Mouse (Mus musculus) gastrocnemius, postnatal 4 days (tissue): ENCODE results near the gene Ksr1. TPM values are rescaled to one million over a fixed set of nuclear protein-coding genes. Genes with fewer than 3 reads are reported as not detected.

Experiments used
- DNase-seq, 2 experiments: peaks; one replicate each; pipeline ENCODE4 v3.0.0; 2021 to 2022; ENCODE audit warnings: low spot score in 2 of 2, mixed read lengths in 2 of 2
- total RNA-seq, 2 experiments: library from RNA; stranded (reverse); gene quantifications; 2 replicates each; pipeline ENCODE4 v1.2.3; 2021

Ksr1 gene
- total RNA-seq, 2 experiments from 2014 or later = 120 to 144 TPM

DNA sequence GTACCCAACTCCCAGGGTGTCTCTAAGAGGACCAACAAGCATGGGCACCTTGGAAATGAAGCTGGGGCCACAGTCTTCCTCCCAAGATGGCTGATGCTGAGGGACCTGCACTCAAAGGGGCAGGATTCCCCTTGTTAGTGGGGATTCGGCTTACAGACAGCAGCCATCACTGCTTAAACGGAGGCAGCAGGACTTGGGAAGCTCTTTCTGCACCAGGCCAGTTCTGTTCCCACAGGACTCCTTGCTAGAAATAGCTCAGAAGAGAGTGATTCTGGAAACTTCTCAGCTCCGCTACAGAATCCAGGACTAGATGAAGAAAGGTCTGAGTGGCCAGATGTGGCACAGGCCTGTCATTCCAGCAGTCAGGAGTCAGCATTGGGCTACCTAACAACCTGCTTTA is 19.2 kb downstream of the Ksr1 start:
- DNase-seq = no peak

DNA sequence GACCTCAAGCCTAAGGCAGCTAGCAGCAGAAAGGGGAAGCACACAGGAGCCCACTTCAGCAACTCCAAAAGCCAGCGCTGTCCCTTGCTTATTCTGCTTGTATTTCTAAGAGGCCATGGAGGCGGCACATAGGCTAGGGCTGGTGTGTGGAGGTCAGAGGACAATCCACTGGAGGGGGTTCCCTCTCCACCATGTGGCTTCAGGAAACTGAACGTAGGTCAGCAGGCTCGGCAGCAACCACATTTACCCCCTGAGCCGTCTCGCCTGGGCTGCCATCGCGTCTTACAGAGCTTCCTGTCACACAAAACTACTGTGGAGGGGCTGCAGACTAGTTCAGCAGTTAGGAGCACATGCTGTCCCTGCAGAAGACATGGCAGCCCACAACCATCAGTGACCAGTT is 20.4 kb downstream of the Ksr1 start:
- no peak for DNase-seq

DNA sequence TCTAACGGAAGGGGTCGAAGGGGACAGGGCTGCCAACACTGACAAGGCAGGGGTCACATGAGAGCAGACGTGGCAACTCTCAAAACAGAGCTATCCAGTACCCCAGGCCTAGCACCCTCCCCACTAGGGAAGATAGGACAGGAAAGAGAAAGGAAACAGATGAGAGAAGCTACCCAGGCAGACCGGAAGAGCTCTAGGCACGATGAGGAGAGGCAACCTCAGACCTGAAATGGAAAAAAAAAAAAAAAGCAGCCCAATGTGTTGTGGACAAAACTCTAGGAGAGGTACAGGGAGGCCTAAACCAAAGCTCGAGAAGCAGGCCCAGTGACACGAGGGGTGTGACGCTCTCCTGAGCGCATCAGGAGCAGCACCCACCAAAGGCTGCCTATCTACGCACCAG is 23.7 kb downstream of the Ksr1 start:
- DNase-seq = no peak

DNA sequence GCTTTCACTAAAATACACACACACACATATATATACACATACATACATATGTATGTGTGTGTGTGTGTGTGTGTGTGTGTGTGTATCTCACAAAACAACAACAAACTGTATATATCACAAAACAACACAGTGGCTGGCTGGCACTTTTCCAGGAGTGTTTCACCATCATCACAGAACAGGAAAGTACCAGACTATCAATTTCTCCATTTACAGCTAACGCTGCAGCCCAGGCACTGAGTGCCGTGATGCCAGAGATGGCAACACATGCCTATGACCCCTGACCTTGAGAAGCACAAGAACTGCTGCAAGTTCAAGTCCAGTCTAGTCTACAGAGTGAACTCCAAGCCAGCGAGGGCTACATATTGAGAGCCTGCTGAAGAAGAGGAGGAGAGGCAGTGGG is 26.1 kb downstream of the Ksr1 start:
- DNase-seq = no peak

DNA sequence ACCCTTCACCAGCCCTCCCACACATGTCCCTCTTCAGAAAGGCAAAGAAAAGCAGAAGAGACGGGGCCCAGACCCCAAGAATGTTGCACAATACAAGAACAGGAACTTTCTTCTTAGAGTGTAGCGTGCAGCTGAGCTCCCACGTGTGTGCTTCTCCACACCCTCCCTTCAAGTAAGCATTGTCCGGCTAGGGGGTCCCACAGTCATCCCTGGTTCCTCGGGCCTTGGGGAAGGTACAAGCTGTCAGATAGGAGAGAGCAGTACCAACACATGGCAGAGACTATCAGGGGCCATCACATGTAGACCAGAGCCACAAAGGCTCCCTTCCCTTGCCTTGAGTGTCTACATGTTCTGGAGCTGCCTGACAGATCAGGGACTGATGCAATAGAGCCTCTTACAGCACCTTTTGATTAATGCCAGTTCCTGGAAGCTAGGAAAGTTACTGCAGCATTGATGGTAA is 27.3 kb downstream of the Ksr1 start:
- DNase-seq = no peak

DNA sequence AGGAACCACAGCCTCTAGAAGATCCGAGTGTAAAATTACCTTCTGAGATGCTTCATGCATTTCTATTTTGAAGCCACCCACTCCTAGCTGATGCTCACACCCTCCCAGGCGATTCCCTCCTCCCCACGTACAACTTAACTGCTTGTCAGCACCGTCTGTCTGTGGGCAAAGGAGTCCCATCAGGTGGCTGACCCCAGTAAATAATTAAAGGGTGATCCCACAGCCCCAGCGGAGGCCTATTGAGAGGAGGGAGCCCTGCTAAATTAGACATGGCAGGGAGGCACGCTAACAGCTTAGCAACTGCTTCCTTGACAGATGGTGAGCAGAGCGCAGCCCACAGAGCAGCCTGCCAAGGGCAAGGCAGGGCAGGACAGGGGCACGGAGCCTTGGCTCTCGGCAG is 29.5 kb downstream of the Ksr1 start:
- no peak for DNase-seq

DNA sequence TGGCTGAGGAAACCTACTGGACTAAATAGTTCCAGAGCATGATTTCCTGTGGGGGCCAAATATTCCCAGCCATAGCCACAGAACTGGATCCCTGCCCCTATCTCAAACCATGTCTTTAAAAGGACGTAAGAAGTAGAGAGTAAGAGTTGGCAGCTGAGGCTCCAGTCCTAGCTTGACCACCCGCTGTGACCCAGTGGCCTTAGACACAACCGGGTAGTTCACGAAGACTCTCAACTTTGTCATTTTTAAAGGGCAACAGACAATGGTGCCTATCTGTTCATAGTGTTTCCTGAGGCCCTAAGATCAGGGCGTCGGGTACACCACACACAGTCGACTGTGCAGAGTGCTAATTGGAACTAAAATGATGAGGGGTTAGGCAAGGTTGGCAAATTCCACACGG is 30.5 kb downstream of the Ksr1 start:
- DNase-seq = no peak

DNA sequence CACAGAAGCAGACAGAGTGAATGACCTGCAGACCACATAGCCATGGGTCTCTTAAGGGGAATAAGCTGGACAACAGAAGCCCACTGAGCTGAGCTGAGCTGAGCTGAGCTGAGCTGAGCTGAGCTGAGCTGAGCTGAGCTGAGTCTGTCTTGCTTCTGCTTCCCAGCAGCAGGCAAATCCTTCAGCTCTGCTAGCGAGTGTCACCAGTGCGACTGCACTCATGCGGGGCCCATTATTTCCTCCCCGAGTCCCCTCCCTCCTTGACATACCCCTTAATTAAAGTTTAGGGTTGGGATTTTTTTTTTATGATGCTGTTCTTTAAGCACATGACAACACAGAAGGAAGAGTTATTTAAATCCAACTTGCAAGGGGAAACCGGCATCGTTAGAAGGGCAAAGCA is 32.1 kb downstream of the Ksr1 start:
- no peak for DNase-seq

DNA sequence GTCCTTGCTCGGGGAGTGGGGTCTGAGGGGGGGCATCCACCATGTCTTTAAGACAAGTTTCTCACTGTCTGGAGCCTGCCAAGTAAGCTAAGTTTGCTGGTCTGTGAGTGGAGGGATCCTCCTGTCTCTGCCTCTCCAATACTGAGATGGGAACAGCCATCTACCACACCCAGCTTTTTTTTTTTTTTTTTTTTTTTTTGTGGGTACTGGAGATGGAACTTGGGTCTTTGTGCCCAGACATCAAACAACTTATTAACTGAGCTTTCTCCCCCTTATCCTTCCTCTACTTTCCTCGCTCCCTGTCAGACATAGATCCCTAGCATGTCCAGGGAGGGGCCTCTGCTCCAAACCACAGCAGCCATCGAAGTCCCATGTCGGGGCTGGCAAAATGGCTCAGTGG is 32.8 kb downstream of the Ksr1 start:
- no peak for DNase-seq

DNA sequence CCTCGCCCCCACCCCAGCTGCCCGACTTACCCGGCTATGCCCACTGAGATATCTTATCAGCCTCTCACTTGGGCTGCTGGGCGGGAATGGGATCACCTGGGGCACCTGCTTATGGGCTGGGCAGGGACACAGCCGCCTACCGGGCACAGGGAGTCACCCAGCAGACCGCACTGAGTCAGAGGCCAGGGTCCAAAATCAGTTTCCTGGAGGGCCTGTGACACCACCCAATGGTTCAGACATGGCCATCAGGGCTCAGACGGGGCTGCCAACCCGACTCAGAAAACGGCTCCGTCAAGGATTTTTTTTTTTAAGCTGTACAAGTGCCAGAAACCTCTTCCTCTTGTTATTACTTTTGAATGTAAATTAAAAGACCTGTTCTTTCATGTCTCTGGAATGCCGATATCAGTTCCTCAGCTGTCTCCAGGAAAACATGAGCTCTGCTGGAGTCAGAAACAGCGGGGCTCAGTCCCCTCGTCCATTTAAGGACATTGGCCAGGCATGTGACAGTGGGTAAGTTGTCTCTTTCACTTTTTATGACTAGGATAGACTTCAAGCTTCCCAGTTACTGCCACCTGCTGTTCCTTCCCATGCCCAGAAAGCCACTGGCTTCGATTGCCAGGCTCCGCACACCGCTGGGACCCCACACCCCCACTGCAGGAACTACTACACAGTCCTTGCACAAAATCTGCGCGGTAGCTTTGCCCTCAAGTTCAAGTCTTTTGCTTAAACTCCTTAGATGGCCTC is 33.5 kb downstream of the Ksr1 start:
- no peak for DNase-seq

DNA sequence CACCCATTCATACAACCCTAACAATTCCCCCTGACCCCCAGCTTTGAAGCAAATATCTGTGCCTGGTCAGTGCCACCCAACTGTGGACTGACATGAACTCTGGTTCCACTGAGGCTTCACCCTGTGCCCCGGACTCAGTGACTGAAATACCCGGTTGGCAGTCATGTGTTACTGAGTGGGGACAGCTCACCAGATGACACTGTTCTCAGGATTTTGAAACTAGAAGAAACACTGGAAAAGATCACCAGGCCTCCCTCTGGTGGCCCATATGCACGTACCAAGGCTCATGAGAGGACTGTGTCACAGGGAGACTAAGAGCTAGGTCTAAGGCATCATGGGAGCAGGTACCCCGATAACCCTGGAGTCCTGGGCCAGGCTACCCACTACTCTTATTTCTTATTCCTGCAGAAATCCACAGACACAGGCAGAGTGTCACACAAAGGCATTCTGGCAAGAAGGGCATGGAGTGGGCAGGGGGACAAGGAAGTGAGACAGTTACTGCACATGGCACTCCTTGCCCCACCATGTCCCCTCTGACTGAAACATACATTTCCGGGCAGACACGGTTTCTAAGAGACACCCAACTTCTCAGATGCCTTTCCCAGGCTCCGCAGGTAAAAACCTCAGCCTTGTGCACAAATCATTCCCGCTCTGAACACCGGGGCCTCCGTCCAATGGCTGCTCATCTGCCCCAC is 34.2 kb downstream of the Ksr1 start:
- DNase-seq = no peak

DNA sequence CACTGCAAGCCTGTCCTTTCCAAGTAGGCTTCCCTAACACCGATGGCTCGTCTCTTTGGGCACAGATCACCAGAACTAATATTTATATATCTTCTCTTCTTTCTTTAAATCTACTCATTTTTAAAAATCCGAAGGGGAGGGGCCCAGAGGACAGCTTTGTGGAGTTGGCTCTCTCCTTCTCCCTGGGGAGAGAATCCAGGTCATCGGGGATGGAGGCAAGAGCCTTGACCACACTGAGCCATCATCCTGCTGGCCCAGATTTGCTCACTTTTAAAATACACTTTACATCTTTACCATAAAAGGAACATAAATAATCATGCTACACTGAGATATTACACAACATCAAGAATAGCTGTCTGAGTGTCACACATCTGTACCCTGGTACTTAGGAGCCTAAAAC is 35.8 kb downstream of the Ksr1 start:
- DNase-seq = no peak

DNA sequence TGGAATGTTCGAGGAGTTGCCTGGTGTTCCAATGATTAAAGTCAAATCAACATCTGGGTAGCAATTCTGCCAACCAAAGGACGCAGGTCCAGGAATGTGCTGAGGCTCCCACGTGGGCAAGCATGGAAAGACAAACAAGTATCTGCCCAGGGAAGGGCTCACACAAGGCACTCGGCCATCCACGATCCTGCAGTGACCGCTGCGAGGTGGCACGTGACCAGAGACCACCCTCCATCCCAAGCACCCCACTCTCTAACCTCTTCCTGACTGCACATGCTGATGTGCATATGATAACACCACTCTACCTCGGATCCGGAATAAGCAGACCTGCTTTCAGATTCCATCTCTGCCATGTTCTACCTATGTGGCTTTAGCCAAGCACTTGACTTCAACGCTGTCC is 38.3 kb downstream of the Ksr1 start:
- DNase-seq = no peak

DNA sequence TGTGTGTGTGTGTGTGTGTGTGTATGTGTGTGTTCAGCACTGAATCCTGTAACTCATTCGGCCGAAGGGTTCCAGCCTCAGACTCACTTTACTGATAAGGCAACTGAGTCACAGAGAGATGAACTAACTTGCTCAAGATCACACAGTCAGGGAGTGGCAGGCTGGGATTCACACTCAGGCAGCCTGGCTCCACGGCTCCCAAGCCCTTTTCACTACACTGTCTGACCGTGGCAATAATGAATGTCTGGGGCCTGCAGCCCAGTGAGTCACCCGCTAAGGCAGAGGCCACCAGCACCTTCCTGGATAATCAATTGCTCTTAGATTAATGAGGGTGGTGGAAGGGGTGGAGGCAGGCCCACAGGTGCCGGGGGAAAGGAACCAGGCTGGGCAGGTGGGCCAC is 41.2 kb downstream of the Ksr1 start:
- no peak for DNase-seq

DNA sequence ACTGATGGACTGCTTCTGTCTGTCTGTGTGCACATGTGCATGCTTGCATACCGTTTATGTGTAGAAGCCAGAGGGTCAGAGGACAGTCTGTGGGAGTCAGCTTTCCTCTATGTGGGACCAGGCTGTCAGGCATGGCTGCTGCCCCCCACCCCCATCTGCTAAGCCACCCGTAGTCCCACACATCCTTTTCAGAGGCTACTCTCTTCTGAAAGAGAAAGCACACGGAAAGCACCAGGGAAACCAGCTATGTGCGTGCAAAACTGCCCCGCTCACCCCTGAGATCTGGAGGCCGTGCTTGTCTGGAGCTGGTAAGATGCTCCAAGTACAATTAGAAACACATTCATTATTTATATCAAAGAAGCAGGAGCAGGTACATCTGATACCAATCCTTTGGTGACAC is 41.7 kb downstream of the Ksr1 start:
- DNase-seq = no peak

DNA sequence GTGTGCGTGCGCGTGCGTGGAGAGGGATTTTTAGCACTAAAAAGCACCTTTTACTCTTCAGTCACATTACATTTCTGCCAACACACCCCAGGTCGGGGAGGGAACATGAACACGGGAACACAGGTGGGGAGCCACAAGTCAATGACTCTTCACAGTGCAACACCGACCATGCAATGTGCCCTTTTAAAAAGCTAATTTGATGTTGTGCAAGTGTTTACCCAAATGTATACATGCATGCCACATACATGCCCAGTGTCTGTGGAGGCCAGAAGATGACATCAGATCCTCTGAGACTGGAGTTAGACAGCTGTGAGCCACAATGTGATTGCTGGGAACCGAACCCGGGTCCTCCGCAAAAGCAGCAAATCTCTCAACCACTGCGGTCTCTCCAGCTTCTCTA is 42.1 kb downstream of the Ksr1 start:
- no peak for DNase-seq

DNA sequence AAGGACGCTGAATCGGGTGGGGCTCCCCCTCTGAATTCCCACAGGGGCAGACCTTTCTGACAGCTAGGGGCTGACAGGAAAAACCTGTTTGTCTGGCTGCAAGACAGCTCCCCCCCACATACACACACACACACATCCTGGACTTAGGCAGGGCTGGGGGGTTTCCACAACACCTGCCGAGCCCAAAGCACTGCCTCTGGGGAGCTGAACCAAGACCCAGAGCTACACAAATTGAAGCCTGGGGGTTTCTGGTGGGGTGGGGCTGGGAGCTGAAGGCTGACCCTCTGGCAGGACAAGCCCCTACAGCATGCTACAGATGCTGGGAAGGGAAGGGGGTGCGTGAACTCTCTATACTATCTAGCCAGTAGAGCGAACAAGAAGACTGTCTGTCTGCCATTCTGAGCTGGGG is 42.7 kb downstream of the Ksr1 start:
- DNase-seq = no peak

DNA sequence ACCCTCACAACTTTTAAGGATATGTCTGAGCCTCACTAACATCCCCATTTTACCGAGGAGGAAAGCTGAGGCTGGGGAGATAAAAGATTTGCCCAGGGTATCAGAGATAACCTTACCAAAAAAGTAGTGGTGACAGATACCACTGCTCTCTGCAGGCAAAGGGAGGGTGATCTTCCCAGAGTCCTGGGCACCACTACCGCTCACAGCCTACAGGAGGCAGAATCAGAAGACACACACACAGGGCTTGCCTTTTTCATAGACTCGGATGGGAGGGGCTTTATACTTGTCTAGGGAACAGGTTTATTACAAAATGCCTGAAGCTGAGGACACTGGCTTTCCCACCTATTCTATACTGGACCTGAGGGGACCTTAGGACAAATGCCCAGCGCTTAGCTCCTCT is 43.9 kb downstream of the Ksr1 start:
- DNase-seq = no peak

DNA sequence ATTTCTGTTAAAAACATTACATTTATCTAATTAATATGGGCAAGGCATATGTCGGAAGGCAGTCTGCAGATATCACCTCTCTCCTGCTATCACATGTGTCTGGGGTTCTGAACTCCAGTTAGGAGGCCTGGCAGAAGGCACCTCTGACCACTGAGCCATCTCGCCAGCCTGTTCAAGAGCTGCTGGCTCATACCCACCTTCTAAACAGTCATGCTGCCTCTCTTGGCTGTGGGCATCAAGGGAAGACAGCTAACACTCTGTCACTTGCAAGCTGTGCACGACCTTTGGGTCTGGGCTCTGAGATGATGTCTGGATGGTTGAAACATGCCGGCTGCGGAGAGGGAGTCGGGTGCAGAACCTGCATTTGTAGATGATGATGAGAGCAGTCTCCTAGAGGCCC is 44.6 kb downstream of the Ksr1 start:
- no peak for DNase-seq

DNA sequence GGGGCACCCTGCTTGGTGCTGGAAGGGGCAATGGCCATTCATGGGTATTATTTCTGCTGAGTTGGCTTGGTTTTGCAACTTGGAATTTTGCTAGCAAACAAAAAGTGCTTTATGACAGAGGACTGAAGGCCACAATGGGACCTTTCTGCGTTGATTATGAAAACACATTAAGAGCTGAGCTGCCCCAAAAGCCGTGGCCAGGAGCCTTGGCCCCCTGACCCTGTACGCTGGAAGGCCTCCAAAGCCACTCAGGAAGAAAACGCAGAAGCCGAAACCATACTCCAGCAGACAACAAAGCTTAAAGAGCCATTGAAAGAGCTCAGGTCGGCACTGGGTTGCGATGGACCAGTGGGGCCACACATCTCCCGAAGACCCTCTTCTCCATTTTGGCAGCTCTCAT is 47.2 kb downstream of the Ksr1 start:
- no peak for DNase-seq

DNA sequence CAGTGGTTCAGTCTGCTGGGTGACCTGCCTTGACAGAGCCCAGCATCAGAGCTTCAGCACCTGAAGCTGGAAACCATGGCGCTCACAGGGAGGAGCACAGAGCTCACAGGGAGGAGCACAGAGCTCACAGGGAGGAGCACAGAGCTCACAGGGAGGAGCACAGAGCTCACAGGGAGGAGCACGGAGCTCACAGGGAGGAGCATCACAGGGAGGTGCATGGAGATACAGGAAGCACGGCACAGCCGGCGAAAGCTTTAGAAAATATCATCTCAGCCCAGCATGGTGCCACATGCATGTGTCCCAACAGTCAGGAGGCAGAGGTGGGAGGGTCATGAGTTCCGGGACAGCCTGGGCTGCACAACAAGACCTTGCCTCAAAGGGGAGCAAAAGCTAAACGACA is 48.5 kb downstream of the Ksr1 start:
- DNase-seq = no peak

DNA sequence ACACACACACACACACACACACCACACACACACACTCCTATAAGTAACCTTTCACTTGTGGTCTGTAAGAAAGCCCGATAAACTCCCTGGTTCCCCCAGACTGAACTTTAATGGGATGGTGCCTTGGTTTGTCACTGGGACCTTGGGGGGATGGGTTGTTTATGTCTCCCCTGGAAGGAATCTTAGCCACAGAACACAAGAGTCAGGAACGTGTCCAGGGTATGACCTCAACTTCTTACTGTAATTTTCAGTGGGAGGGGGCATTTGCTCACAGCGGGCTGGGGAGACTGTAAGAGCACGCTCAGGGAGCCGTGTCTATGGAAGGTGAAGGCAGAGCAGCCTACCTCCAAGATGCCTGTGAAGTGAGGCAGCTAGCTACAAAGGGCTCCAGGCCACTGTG is 49.5 kb downstream of the Ksr1 start:
- DNase-seq = no peak

DNA sequence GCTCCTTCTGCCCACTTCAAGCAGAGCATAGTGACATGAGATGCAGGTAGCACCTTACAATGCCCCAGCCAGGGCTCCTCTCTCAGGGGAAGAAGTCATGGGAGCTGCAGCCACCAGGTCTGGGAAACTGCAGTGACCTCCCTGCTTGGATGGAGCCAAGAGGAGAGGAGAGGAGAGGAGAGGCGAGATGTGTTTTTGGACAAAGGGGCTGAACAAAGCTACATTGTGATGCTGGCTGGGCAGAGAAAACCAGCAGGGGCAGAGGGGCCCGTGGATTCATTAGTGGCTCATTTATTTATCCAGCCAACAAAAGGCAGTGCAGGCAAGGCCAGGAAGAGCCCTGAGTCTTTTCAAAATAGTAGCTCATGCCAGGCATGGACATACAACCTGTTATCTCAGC is 50.5 kb downstream of the Ksr1 start:
- DNase-seq = no peak
